Mouse (Mus musculus) megakaryocyte, embryonic 14.5 days (primary cell): Measurements from ENCODE around the gene Olfr518.

Experiments used
- FLI1 ChIP-seq: IDR thresholded peaks from 2 replicates; pipeline ENCODE4 v1.6.1; 2012; ENCODE audit warnings: low read length, inconsistent platforms, mixed read lengths
- GATA1 ChIP-seq: IDR thresholded peaks from 3 replicates; pipeline ENCODE4 v1.6.1; 2012; ENCODE audit warnings: mixed read lengths, low read length, inconsistent platforms, borderline replicate concordance

DNA sequence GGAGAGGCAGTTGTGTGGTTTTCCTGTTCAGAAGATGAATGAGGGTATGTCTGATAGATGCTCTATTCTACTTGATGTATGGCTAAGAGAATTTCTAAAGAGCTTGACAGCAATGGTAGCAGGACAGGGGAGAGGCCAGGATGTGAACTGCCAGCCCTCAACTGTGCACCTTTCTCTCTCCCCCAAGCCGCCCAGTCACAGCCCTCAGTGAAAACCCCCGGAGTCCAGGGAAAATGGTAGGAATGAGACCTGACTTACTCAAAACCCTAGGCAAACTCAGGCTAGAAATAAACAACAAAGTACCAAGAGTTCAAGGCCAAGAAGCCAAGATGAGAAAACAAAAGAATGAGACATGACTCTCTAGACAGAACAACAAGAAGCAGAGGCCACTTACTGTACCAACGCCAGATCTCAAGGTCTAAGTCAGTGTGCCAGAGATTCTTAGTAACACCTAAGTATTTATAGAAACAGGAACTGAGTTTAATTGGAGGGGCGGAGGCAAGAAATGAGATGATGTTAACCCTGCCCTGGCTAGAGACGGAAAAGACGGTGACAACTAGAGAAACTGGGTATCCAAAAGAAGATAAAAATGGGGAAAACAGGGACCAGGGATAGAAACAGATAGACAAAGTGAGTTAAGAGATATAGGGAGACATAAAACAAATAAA, 45.1 kb upstream of the Olfr518 start, which contains the start of gene Nlrp10:
- TF ChIP-seq GATA1 (no peak), FLI1 (no peak)
